Mouse (Mus musculus) cerebellum, adult 11-12 months (tissue): ENCODE data around the gene Rab23.

ENCODE experiments used
- DNase-seq: peaks from one replicate; pipeline ENCODE4 v3.0.0; 2022

Rab23 gene

GRCm38 (mm10) chr1:33768091-33768787, 48.6 kb downstream of the Rab23 start:
- DNase-seq: no peak

DNA sequence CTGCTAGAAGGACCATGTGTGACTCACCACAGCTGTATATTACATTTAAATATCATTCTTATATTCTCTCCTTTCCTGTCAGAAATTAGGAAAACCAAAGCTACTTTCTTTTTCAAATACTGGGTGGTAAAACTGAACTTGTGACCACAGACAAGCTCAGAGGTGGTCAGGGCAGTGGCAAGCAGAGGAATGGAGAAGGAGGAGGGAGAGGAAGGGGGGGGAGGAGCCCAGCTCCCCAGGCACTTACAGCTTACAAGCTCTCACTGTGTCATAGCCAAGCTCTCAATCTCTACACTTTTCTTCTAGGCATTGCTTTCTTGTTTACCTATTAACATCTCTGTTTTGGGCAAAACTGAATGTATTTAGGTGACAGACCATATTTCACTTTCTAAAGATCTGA, 49.1 kb downstream of the Rab23 start:
- DNase-seq: no peak

- DNase-seq: no peak
Observed at GRCm38 (mm10) chr1:33771621-33772020, 51.9 kb downstream of the Rab23 start.

DNA sequence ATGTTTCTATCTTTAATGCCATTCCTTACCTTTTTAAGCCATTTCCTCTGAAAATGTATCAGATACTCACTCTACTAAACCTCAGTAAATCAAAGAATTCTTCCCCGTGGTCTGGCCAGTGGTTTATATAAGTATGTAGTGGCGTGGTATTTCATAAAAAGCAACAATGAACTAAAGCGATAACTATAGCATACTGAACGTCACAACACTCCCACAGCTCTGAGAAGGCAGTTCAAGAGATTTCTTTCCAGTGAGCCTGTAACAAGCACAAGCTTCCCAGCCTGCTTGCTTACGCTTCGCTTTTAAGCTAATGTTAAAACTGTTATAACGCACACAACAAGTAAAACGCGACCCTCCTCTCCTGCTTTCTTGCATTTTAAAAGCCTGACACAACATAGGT, 52.4 kb downstream of the Rab23 start:
- no peak for DNase-seq

- DNase-seq: no peak
Observed at GRCm38 (mm10) chr1:33776175-33776611, 56.5 kb downstream of the Rab23 start.

DNA sequence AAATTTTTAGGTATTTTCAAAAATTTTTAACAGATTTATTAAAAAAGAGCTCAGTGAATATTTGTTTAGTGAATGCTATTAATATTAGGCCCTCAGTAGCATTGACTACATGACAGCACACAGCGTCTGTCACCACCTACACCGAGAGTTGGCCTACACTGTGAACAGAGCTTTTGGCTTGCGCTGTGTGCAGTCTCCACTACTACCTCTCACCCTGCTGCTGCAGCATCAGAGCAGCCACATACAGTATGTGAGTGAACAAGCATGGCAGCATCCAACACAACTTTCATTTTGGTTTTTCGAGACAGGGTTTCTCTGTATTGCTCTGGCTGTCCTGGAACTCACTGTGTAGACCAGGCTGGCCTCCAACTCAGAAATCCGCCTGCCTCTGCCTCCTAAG, 64.9 kb downstream of the Rab23 start:
- DNase-seq: no peak

GRCm38 (mm10) chr1:33788072-33788471, 68.4 kb downstream of the Rab23 start:
- no peak for DNase-seq

DNA sequence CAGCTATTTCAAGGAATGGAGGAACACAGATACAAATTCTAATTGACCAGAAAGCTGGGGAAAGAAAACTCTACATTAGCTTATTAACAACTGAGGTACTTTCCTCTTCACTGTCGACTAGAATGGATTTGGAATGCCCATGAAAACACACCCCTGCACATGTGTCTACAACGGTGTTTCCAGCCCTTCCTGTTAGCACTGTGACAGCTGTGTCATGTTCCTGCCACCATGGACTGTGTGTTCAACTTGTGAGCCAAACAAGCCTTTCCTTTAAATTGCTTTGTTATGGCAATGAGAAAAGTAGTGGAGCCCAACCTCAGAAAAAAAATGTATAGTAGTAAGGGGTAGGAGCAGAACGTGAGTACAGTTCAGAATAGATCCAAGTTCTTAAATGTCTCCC, 68.8 kb downstream of the Rab23 start:
- DNase-seq: no peak
